Mouse (Mus musculus): ENCODE results near the gene Cngb1.

- TF ChIP-seq CTCF (IDR thresholded peaks at IDR 0.05; ENCODE audit: low read depth): no peak
- no peak for TF ChIP-seq EP300 (IDR thresholded peaks at IDR 0.05; ENCODE audit: low read depth)
These were observed 79.9 kb downstream of the Cngb1 start for GRCm38 (mm10) chr8:95226251-95227150.

All from liver, postnatal 0 days (tissue).